Mouse (Mus musculus): Measurements from ENCODE around the gene Apobec2.

DNA sequence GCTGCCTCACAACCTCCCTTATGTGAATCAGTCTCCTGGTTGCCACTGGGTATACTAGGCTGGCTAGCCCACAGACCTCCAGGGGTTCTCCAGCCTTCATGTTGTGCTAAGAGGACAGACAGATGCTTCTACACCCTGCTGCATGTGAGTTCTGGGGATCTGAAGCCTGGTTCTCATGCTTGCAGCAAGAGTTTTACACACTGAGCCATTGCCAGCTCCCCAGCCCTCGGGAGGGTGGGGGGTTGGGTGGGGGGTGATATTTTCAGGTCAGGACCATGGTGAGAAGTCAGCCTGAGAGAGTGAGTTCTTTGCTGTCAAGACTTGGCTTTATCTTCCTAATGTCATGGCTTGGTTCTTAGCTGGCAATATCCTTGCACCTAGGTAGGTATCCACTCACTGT, 13.9 kb downstream of the Apobec2 start:
- TF ChIP-seq TAL1 (IDR thresholded peaks at IDR 0.05; ENCODE audit: low read length): no peak
- TF ChIP-seq GATA1 (IDR thresholded peaks at IDR 0.05; ENCODE audit: low read length): no peak

Data from erythroblast, embryonic 14.5 days (primary cell).